Mouse (Mus musculus) layer of hippocampus, postnatal 14 days (tissue): ENCODE measurements at regions not wholly inside any gene's neighbourhood (a gene's known extent, or its start where the extent isn't known, plus 50 kb on each side); places are given as distances from the start of the nearest gene placed in this dataset.
"Not testable (repeated sequence)": the region's sequence is repeated elsewhere in the genome, so short reads cannot be mapped to it uniquely, and the experiment has no call there.

Source experiments
- DNase-seq, 2 experiments: peaks; one replicate each; pipeline ENCODE4 v3.0.0; 2021 to 2022; ENCODE audit warnings: low spot score in 2 of 2, mixed read lengths in 1 of 2

GRCm38 (mm10) chr1:143258470-143259215 lies 381.8 kb upstream of the B3galt2 start:
- no peak for DNase-seq

- DNase-seq, result no peak
Measured at GRCm38 (mm10) chr1:143263263-143264038, 377.0 kb upstream of the B3galt2 start.

GRCm38 (mm10) chr1:143265216-143265615 lies 375.2 kb upstream of the B3galt2 start:
- DNase-seq, result no peak

- no peak for DNase-seq
Measured at GRCm38 (mm10) chr1:143286274-143286967, 354.0 kb upstream of the B3galt2 start.

- no peak for DNase-seq
Measured at GRCm38 (mm10) chr1:143287448-143287847, 353.0 kb upstream of the B3galt2 start.

- DNase-seq, result no peak
Measured at GRCm38 (mm10) chr1:143296555-143296954, 343.9 kb upstream of the B3galt2 start.

GRCm38 (mm10) chr1:143307379-143307778 lies 333.1 kb upstream of the B3galt2 start:
- DNase-seq, result no peak

GRCm38 (mm10) chr1:143318381-143318780 lies 322.1 kb upstream of the B3galt2 start:
- DNase-seq, result no peak

- no peak for DNase-seq
Measured at GRCm38 (mm10) chr1:143319568-143319967, 320.9 kb upstream of the B3galt2 start.

GRCm38 (mm10) chr1:143351388-143351787 lies 289.1 kb upstream of the B3galt2 start:
- DNase-seq, result no peak

GRCm38 (mm10) chr1:143360256-143360655 lies 280.2 kb upstream of the B3galt2 start:
- not testable (repeated sequence) for DNase-seq

GRCm38 (mm10) chr1:143391851-143392250 lies 248.6 kb upstream of the B3galt2 start:
- no peak for DNase-seq
